In the genomic region with DNA sequence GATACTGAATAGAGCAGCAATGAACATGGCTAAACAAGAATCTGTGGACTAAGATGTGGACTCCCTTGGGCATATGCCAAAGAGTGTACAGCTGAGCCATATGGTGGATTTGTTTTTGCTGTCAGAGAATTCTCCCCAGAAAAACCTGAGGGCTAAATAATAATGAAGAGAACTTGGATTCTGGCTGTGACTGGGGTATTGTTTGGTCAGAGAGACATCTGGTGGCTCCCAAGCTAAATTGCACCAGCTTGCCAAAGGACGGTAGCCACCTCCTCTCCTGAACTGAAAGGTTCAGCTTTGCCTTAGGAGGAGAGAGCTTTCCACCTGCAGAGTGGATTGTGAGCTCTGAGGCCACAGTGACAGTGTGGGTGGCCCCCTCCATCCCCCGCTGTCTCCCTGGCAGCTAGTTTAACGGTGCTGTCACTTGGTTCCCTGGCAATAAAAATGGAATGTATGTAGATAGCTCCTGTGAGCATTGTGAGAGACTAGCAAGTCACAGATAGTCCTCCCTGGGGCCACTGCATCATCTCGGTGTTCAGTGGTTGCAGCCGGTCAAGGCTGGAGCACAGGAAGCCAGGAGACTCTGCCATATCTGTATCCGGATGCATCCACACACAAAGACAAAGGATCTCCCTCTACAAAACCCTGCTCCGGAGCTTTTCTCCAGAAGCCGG, we compare ENCODE assay signal across 10 mouse cellular contexts. TPM values are rescaled to one million over a fixed set of nuclear protein-coding genes. Genes with fewer than 3 reads are reported as not detected.
A peak's percentile ranks its signal among the peaks of the same experiment; 100 is the strongest.
DNase-seq lines count a peak whose midpoint lies in the region; ATAC-seq and TF ChIP-seq lines count a peak whose summit lies in the region.
"Had no signal": no experiment of that assay in that cellular context is flagged by ENCODE, and none has a peak within 500 bp of the region (broad histone marks: within the 10 kb centered on the region; RNA-seq: fewer than 3 reads in every experiment).

No protein-coding gene starts in this region.

- H3K4me1 ChIP-seq in G1E (ENCODE audit: insufficient read depth, low read depth, low read length): no peaks in the 10 kb centered on the region
- H3K4me1 ChIP-seq: megakaryocyte, embryonic 14.5 days had no signal

- peaks cover 4% of the 10 kb centered on the region for H3K27me3 ChIP-seq in G1E (ENCODE audit: insufficient read depth, low read length)
- H3K27me3 ChIP-seq: megakaryocyte, embryonic 14.5 days had no signal

- ATAC-seq in G1E (ENCODE audit: extremely low read depth, insufficient number of reproducible peaks, low FRiP score, poor library complexity, severe bottlenecking): no peak

- H3K36me3 ChIP-seq in G1E (replicated peaks): no peaks in the 10 kb centered on the region

- no peaks in the 10 kb centered on the region for H3K9me3 ChIP-seq in G1E (replicated peaks)
- H3K9me3 ChIP-seq: megakaryocyte, embryonic 14.5 days had no signal

- intact Hi-C loops in heart, postnatal 10 days (cut with DNase I): no loop called here
- intact Hi-C loops in heart, postnatal 25 days (cut with DNase I): no loop called here

- peak; percentile 8 to 15 for DNase-seq in heart, postnatal 10 days
- DNase-seq in heart, postnatal 25 days (ENCODE audit: low spot score): no peak
- DNase-seq in G1E (ENCODE audit: low spot score): peak; percentile 16
- peak; percentile 24 for DNase-seq in embryo, embryonic 10.5 days (ENCODE audit: low spot score)
- DNase-seq in left cerebral cortex, adult 18-20 months (ENCODE audit: low spot score in 2 of 2): peak; percentile 15 to 45
- DNase-seq in gastrocnemius, adult 8-10 months (ENCODE audit: low spot score in 2 of 2): no peak
- no peak for DNase-seq in heart, adult 11 months
- no peak for DNase-seq in urinary bladder, postnatal 25 days (ENCODE audit: low spot score)

- no peak overlapping the region for H3K4me3 ChIP-seq in G1E (ENCODE audit: low read depth, low read length)
- H3K4me3 ChIP-seq: megakaryocyte, embryonic 14.5 days had no signal

- no peak for TF ChIP-seq CTCF in G1E (IDR thresholded peaks at IDR 0.05; ENCODE audit: low read depth, low read length)

RNA-seq across cellular contexts. Expression of a gene that starts 12.2 kb away (rescaled TPM):
- not detected for total RNA-seq in heart, postnatal 10 days (2021)
- total RNA-seq in heart, postnatal 25 days (2021): not detected
- total RNA-seq in G1E (2014; fragmentation: Nextera tagmentation) (not detected in 2 replicates), G1E (2017) (not detected in 2 replicates)
- polyA plus RNA-seq in G1E (2012): not detected in 2 replicates
- total RNA-seq in left cerebral cortex, adult 18-20 months (2021): not detected
- not detected for total RNA-seq in gastrocnemius, adult 8-10 months (2022)
- polyA plus RNA-seq: heart, embryonic 14.5 days had no signal

RNA-seq across cellular contexts. Expression of a gene that starts 23.3 kb away (rescaled TPM):
- total RNA-seq in heart, postnatal 10 days (2021): not detected
- not detected for total RNA-seq in heart, postnatal 25 days (2021)
- not detected in 2 replicates for total RNA-seq in G1E (2014; fragmentation: Nextera tagmentation)
- 0.17 TPM in 1 of 2 replicates, not detected in the other for total RNA-seq in G1E (2017)
- not detected in 2 replicates for polyA plus RNA-seq in G1E (2012)
- not detected for total RNA-seq in left cerebral cortex, adult 18-20 months (2021)
- not detected for total RNA-seq in gastrocnemius, adult 8-10 months (2022)
- polyA plus RNA-seq: heart, embryonic 14.5 days had no signal

RNA-seq across cellular contexts. Expression of a gene that starts 35.2 kb away (rescaled TPM):
- total RNA-seq in heart, postnatal 10 days (2021): not detected
- total RNA-seq in heart, postnatal 25 days (2021): not detected
- total RNA-seq in G1E (2014; fragmentation: Nextera tagmentation) (not detected in 2 replicates), G1E (2017) (not detected in 2 replicates)
- polyA plus RNA-seq in G1E (2012): not detected in 2 replicates
- total RNA-seq in left cerebral cortex, adult 18-20 months (2021): not detected
- total RNA-seq in gastrocnemius, adult 8-10 months (2022): not detected
- polyA plus RNA-seq: heart, embryonic 14.5 days had no signal

RNA-seq across cellular contexts. Expression of a gene that starts 43.6 kb away (rescaled TPM):
- not detected for total RNA-seq in heart, postnatal 10 days (2021)
- total RNA-seq in heart, postnatal 25 days (2021): not detected
- total RNA-seq in G1E (2014; fragmentation: Nextera tagmentation) (not detected in 2 replicates), G1E (2017) (not detected in 2 replicates)
- not detected in 2 replicates for polyA plus RNA-seq in G1E (2012)
- not detected for total RNA-seq in left cerebral cortex, adult 18-20 months (2021)
- not detected for total RNA-seq in gastrocnemius, adult 8-10 months (2022)
- polyA plus RNA-seq: heart, embryonic 14.5 days had no signal

RNA-seq across cellular contexts. Expression of a gene that starts 49.3 kb away (rescaled TPM):
- not detected for total RNA-seq in heart, postnatal 10 days (2021)
- total RNA-seq in heart, postnatal 25 days (2021): not detected
- total RNA-seq in G1E (2014; fragmentation: Nextera tagmentation) (not detected in 2 replicates), G1E (2017) (0.71 TPM in 1 of 2 replicates, not detected in the other)
- polyA plus RNA-seq in G1E (2012): not detected in 2 replicates
- total RNA-seq in left cerebral cortex, adult 18-20 months (2021): not detected
- not detected for total RNA-seq in gastrocnemius, adult 8-10 months (2022)
- polyA plus RNA-seq: heart, embryonic 14.5 days had no signal

Comparison
In these comparisons a context has a peak if more than half of its experiments do, and no peak if none do; other contexts are left out.
1. DNase-seq: peak in heart, postnatal 10 days (2 of 2), G1E (single experiment), embryo, embryonic 10.5 days (single experiment) and left cerebral cortex, adult 18-20 months (2 of 2); none in heart, postnatal 25 days (single experiment), gastrocnemius, adult 8-10 months (0 of 2), heart, adult 11 months (single experiment) and urinary bladder, postnatal 25 days (single experiment).